Mouse (Mus musculus) myocyte (in vitro differentiated cells): ENCODE data around the gene Neurl1a. TPM values are rescaled to one million over a fixed set of nuclear protein-coding genes. Genes with fewer than 3 reads are reported as not detected.

Experiments
- H3K27me3 ChIP-seq: one replicate; pipeline ENCODE4 v1.6.1; 2011; ENCODE audit not compliant: control insufficient read depth, insufficient read depth, insufficient read length
- H3K36me3 ChIP-seq: one replicate; pipeline ENCODE4 v1.6.1; 2011; ENCODE audit not compliant: control insufficient read depth, insufficient read depth
- H3K4me2 ChIP-seq: one replicate; pipeline ENCODE4 v1.6.1; 2011; ENCODE audit warnings: low read depth, control low read depth
- H3K4me3 ChIP-seq: one replicate; pipeline ENCODE4 v1.5.1; 2011; ENCODE audit warnings: mild to moderate bottlenecking, control low read depth, moderate library complexity
- H3K79me2 ChIP-seq: one replicate; pipeline ENCODE4 v1.6.1; 2011; ENCODE audit not compliant: control insufficient read depth, insufficient read depth
- H3ac ChIP-seq: one replicate; pipeline ENCODE4 v1.6.1; 2011; ENCODE audit not compliant: control insufficient read depth, insufficient read length
- CEBPB ChIP-seq: IDR thresholded peaks from 2 replicates; pipeline ENCODE4 v1.6.1; 2011; ENCODE audit warnings: mild to moderate bottlenecking, moderate library complexity; ENCODE audit not compliant: poor library complexity, insufficient read depth, severe bottlenecking
- E2F4 ChIP-seq: IDR thresholded peaks from one replicate; pipeline ENCODE4 v1.6.1; 2011; ENCODE audit warnings: mild to moderate bottlenecking, control low read depth, moderate library complexity; ENCODE audit not compliant: insufficient read depth
- MAX ChIP-seq: IDR thresholded peaks from one replicate; pipeline ENCODE4 v1.6.1; 2011; ENCODE audit warnings: low read depth, mild to moderate bottlenecking, control low read depth
- MYOD1 ChIP-seq, 3 experiments: IDR thresholded peaks; one replicate each; pipeline ENCODE4 v1.6.1; 2011; ENCODE audit warnings: control low read depth in 2 of 3, low read depth in 2 of 3, mild to moderate bottlenecking in 2 of 3, moderate library complexity in 1 of 3; ENCODE audit not compliant: insufficient read length in 2 of 3, control insufficient read depth in 1 of 3
- MYOG ChIP-seq, 3 experiments: IDR thresholded peaks; one replicate each; pipeline ENCODE4 v1.6.1; 2011; ENCODE audit warnings: control low read depth in 2 of 3, low read depth in 2 of 3, mild to moderate bottlenecking in 2 of 3; ENCODE audit not compliant: insufficient read length in 2 of 3, control insufficient read depth in 1 of 3, insufficient read depth in 1 of 3
- POLR2A ChIP-seq: IDR thresholded peaks from one replicate; pipeline ENCODE4 v1.6.1; 2011; ENCODE audit warnings: low read depth, mild to moderate bottlenecking, control low read depth, moderate library complexity; ENCODE audit not compliant: insufficient read length
- POLR2AphosphoS2 ChIP-seq: IDR thresholded peaks from one replicate; pipeline ENCODE4 v1.6.1; 2011; ENCODE audit warnings: low read depth, control low read depth; ENCODE audit not compliant: insufficient read length
- REST ChIP-seq: IDR thresholded peaks from one replicate; pipeline ENCODE4 v1.6.1; 2011; ENCODE audit warnings: mild to moderate bottlenecking, control low read depth, moderate library complexity; ENCODE audit not compliant: insufficient read depth, insufficient read length
- SRF ChIP-seq: IDR thresholded peaks from one replicate; pipeline ENCODE4 v1.6.1; 2011; ENCODE audit warnings: low read depth; ENCODE audit not compliant: control insufficient read depth, insufficient read length
- TCF12 ChIP-seq: IDR thresholded peaks from one replicate; pipeline ENCODE4 v1.6.1; 2011; ENCODE audit warnings: mild to moderate bottlenecking, control low read depth; ENCODE audit not compliant: poor library complexity, insufficient read depth, severe bottlenecking
- TCF3 ChIP-seq: IDR thresholded peaks from one replicate; pipeline ENCODE4 v1.6.1; 2011; ENCODE audit warnings: low read depth, control low read depth; ENCODE audit not compliant: insufficient read length
- USF1 ChIP-seq: IDR thresholded peaks from one replicate; pipeline ENCODE4 v1.6.1; 2011; ENCODE audit warnings: low read depth, mild to moderate bottlenecking, control low read depth, moderate library complexity
- polyA plus RNA-seq: library from polyadenylated mRNA; unstranded; fragments of >200 nt; fragmentation: generic; extraction: Trizol; gene quantifications from one replicate; pipeline ENCODE4 v1.2.1, GENCODE M21; 2012; ENCODE audit warnings: missing spikeins

The Neurl1a gene
- polyA plus RNA-seq, 1 experiment: 120 TPM

GRCm38 (mm10) chr19:47148267-47148847, 30.3 kb upstream of the Neurl1a start:
- no peaks in the 10 kb centered on the region for H3K36me3 ChIP-seq
- H3K27me3 ChIP-seq: no peaks in the 10 kb centered on the region
- TF ChIP-seq MYOG (IDR thresholded peaks at IDR 0.05; ENCODE audit: control insufficient read depth in 1 of 3, insufficient read depth in 1 of 3, insufficient read length in 2 of 3, low read depth in 2 of 3): no peak
- TF ChIP-seq REST: no peak
- no peak for TF ChIP-seq MYOD1 (IDR thresholded peaks at IDR 0.05; ENCODE audit: control insufficient read depth in 1 of 3, insufficient read length in 2 of 3, low read depth in 2 of 3)
- no peak for TF ChIP-seq SRF
- no peak for TF ChIP-seq TCF12
- TF ChIP-seq MAX: no peak
- TF ChIP-seq CEBPB: no peak
- TF ChIP-seq TCF3: no peak
- TF ChIP-seq POLR2AphosphoS2: no peak
- TF ChIP-seq USF1: no peak
- no peak for TF ChIP-seq POLR2A
- no peak for TF ChIP-seq E2F4
- H3K4me3 ChIP-seq: no peak overlapping the region
- no peak overlapping the region for H3ac ChIP-seq
- peak overlapping the region; percentile 6 for H3K4me2 ChIP-seq
- no peaks in the 10 kb centered on the region for H3K79me2 ChIP-seq

GRCm38 (mm10) chr19:47149854-47150253, 28.8 kb upstream of the Neurl1a start:
- Histone ChIP-seq H3K79me2 (no peaks in the 10 kb centered on the region), H3K27me3 (no peaks in the 10 kb centered on the region), H3K36me3 (no peaks in the 10 kb centered on the region), H3K4me2 (no peak overlapping the region), H3ac (no peak overlapping the region), H3K4me3 (no peak overlapping the region)
- TF ChIP-seq E2F4: no peak
- TF ChIP-seq REST: no peak
- no peak for TF ChIP-seq TCF3
- TF ChIP-seq POLR2A: no peak
- TF ChIP-seq TCF12: no peak
- TF ChIP-seq CEBPB: no peak
- TF ChIP-seq MYOG (IDR thresholded peaks at IDR 0.05; ENCODE audit: control insufficient read depth in 1 of 3, insufficient read depth in 1 of 3, insufficient read length in 2 of 3, low read depth in 2 of 3): no peak
- no peak for TF ChIP-seq POLR2AphosphoS2
- no peak for TF ChIP-seq SRF
- TF ChIP-seq USF1: no peak
- TF ChIP-seq MYOD1 (IDR thresholded peaks at IDR 0.05; ENCODE audit: control insufficient read depth in 1 of 3, insufficient read length in 2 of 3, low read depth in 2 of 3): no peak
- TF ChIP-seq MAX: no peak

- H3K36me3 ChIP-seq: no peaks in the 10 kb centered on the region
- H3K4me3 ChIP-seq: no peak overlapping the region
- H3K4me2 ChIP-seq: no peak overlapping the region
- no peak overlapping the region for H3ac ChIP-seq
- TF ChIP-seq REST: no peak
- TF ChIP-seq SRF: no peak
- no peak for TF ChIP-seq MAX
- TF ChIP-seq E2F4: no peak
- TF ChIP-seq CEBPB: no peak
- TF ChIP-seq MYOD1 (IDR thresholded peaks at IDR 0.05; ENCODE audit: control insufficient read depth in 1 of 3, insufficient read length in 2 of 3, low read depth in 2 of 3): no peak
- TF ChIP-seq POLR2A: no peak
- no peak for TF ChIP-seq USF1
- no peak for TF ChIP-seq TCF3
- no peak for TF ChIP-seq POLR2AphosphoS2
- no peak for TF ChIP-seq MYOG (IDR thresholded peaks at IDR 0.05; ENCODE audit: control insufficient read depth in 1 of 3, insufficient read depth in 1 of 3, insufficient read length in 2 of 3, low read depth in 2 of 3)
- no peak for TF ChIP-seq TCF12
- H3K27me3 ChIP-seq: no peaks in the 10 kb centered on the region
- no peaks in the 10 kb centered on the region for H3K79me2 ChIP-seq
Measured at GRCm38 (mm10) chr19:47151332-47152061, 27.1 kb upstream of the Neurl1a start.

GRCm38 (mm10) chr19:47152062-47152369, 26.6 kb upstream of the Neurl1a start:
- no peak overlapping the region for H3K4me3 ChIP-seq
- H3ac ChIP-seq: no peak overlapping the region
- no peaks in the 10 kb centered on the region for H3K27me3 ChIP-seq
- H3K36me3 ChIP-seq: no peaks in the 10 kb centered on the region
- H3K79me2 ChIP-seq: no peaks in the 10 kb centered on the region
- no peak overlapping the region for H3K4me2 ChIP-seq
- TF ChIP-seq E2F4: no peak

GRCm38 (mm10) chr19:47153767-47154166, 24.9 kb upstream of the Neurl1a start:
- Histone ChIP-seq H3K4me2 (no peak overlapping the region), H3K79me2 (no peaks in the 10 kb centered on the region), H3K4me3 (no peak overlapping the region), H3K36me3 (no peaks in the 10 kb centered on the region), H3ac (no peak overlapping the region), H3K27me3 (peaks cover 9% of the 10 kb centered on the region)
- TF ChIP-seq POLR2AphosphoS2 (no peak), USF1 (no peak), SRF (no peak), MAX (no peak), E2F4 (no peak), MYOG (IDR thresholded peaks at IDR 0.05; ENCODE audit: control insufficient read depth in 1 of 3, insufficient read depth in 1 of 3, insufficient read length in 2 of 3, low read depth in 2 of 3) (no peak), POLR2A (no peak), TCF3 (no peak), CEBPB (no peak), REST (no peak), MYOD1 (IDR thresholded peaks at IDR 0.05; ENCODE audit: control insufficient read depth in 1 of 3, insufficient read length in 2 of 3, low read depth in 2 of 3) (no peak), TCF12 (no peak)
